Mouse (Mus musculus) inflammation-experienced regulatory T-cells, adult 16 weeks (primary cell): ENCODE measurements around the gene Sparc. TPM values are rescaled to one million over a fixed set of nuclear protein-coding genes. Genes with fewer than 3 reads are reported as not detected.

Source experiments
- polyA plus RNA-seq: library from polyadenylated mRNA; unstranded; fragments of 100-300 nt; shearing (Covaris generic); gene quantifications from one replicate; pipeline ENCODE4 v1.2.1, GENCODE M21; 2017

Gene Sparc
- 0.78 TPM for polyA plus RNA-seq

GRCm38 (mm10) chr11:55422978-55423377 is at the start of gene Sparc:
Gene Sparc (minus strand): TSS chr11:55423183.

GRCm38 (mm10) chr11:55469048-55469843 is 46.3 kb upstream of the Sparc start, which contains the start of gene G3bp1:
Gene G3bp1 (plus strand): TSS chr11:55469685.

GRCm38 (mm10) chr11:55461019-55461645 is 38.1 kb upstream of the Sparc start, which contains the start of gene Atox1:
Gene Atox1 (minus strand): TSS chr11:55461239.

Other genes with a start within 250 kb of the Sparc start
- not detected for gene Slc36a2, start 238.1 kb downstream of the Sparc start, polyA plus RNA-seq
- 3.7 TPM for gene Slc36a1, start 218.8 kb downstream of the Sparc start, polyA plus RNA-seq
- gene Fat2, start 86.6 kb downstream of the Sparc start, polyA plus RNA-seq: not detected
- 196 TPM for gene Atox1, start 38.1 kb upstream of the Sparc start, polyA plus RNA-seq
- 186 TPM for gene G3bp1, start 46.5 kb upstream of the Sparc start, polyA plus RNA-seq
- gene Glra1, start 185.0 kb upstream of the Sparc start, polyA plus RNA-seq: not detected